Mouse (Mus musculus) limb, embryonic 10.5 days (tissue): ENCODE results near the gene Peli2. TPM values are rescaled to one million over a fixed set of nuclear protein-coding genes. Genes with fewer than 3 reads are reported as not detected.
"Not testable (repeated sequence)": the region's sequence is repeated elsewhere in the genome, so short reads cannot be mapped to it uniquely, and the experiment has no call there.

Experiments used
- DNase-seq: peaks from one replicate; pipeline ENCODE4 v3.0.0-alpha.2; 2017; ENCODE audit warnings: low spot score
- H3K27ac ChIP-seq: fragments of 300-500 bp; sonication (generic); 2 replicates; pipeline ENCODE4 v1.5.1; 2016; ENCODE audit warnings: mild to moderate bottlenecking
- H3K27me3 ChIP-seq: fragments of 300-500 bp; sonication (generic); 2 replicates; pipeline ENCODE4 v1.6.1; 2016; ENCODE audit warnings: low read depth, mild to moderate bottlenecking; ENCODE audit not compliant: poor library complexity, severe bottlenecking
- H3K36me3 ChIP-seq: fragments of 300-500 bp; sonication (generic); 2 replicates; pipeline ENCODE4 v1.6.1; 2016; ENCODE audit warnings: mild to moderate bottlenecking, moderate library complexity
- H3K4me1 ChIP-seq: fragments of 300-500 bp; sonication (generic); 2 replicates; pipeline ENCODE4 v1.6.1; 2016
- H3K4me3 ChIP-seq: fragments of 300-500 bp; sonication (generic); 2 replicates; pipeline ENCODE4 v1.5.1; 2016; ENCODE audit warnings: mild to moderate bottlenecking, moderate library complexity
- H3K9me3 ChIP-seq: fragments of 300-500 bp; sonication (generic); replicated peaks from 2 replicates; pipeline ENCODE4 v1.6.1; 2016; ENCODE audit warnings: mild to moderate bottlenecking
- WGBS: fragments of 180-500 bp; shearing (Covaris S2); methylation state at CpG from one replicate; pipeline ENCODE4 v1.1.7; 2016; 5-methylcytosine and 5-hydroxymethylcytosine counted together
- polyA plus RNA-seq: library from polyadenylated mRNA; unstranded; fragments of >200 nt; fragmentation: Nextera tagmentation; extraction: Ambion mirVana; gene quantifications from 2 replicates; pipeline ENCODE4 v1.2.1, GENCODE M21; 2016

Peli2 gene
- 5.4 and 7.3 TPM in 2 replicates for polyA plus RNA-seq

DNA sequence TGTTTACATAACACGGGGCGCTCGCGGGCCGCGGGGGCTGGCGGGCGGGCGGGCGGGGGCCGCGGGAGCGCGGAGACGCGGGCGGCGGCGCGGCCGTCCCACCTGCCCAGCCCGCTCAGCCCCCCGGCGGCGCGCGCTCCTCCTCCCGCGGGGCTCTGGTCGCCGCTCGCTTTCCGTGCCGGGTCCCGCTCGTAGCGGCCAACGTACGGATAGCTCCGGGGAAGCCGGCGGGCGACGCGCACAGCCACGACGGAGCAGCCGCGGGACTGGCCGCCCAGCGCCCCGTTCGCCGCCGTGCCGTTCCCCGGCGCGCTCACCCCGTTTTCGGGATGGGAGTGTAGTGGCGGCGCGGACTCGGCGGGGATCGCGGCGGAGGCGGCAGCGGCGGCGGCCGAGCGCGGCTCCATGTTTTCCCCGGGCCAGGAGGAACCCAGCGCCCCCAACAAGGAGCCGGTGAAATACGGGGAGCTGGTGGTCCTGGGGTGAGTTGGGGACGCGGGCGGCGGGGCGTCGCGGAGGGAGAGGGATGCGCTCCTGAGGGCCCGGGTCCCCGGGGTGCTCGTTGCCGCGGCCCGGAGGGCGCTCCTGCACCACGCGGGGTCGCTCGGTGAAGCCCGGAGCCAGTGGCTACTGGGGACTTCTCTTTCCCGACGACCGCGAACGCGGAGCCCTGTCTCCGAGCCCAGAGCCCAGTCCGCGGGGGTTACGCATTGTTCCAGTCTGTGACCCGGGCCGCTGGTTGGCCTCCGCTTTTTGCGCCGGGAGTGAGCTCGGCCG lies at the start of gene Peli2:
Gene Peli2, plus strand, starts transcription at position 72 of the 777 bp plus-strand sequence.
- peak within 1 kb of the TSS; percentile 94 for H3K27ac ChIP-seq
- H3K4me1 ChIP-seq = peaks cover 46% of the 10 kb centered on the region
- peak; percentile 83 for DNase-seq
- no peaks in the 10 kb centered on the region for H3K36me3 ChIP-seq
- peak within 1 kb of the TSS; percentile 91 for H3K4me3 ChIP-seq
- no peaks in the 10 kb centered on the region for H3K27me3 ChIP-seq
- H3K9me3 ChIP-seq = no peaks in the 10 kb centered on the region
- WGBS = 1% methylated on average over 110 of the region's 117 CpGs

GRCm38 (mm10) chr14:48072104-48072503 lies 48.5 kb upstream of the Peli2 start:
- Histone ChIP-seq H3K36me3 (no peaks in the 10 kb centered on the region), H3K9me3 (no peaks in the 10 kb centered on the region), H3K27me3 (no peaks in the 10 kb centered on the region), H3K4me3 (no peak overlapping the region), H3K4me1 (peaks cover 9% of the 10 kb centered on the region), H3K27ac (no peak overlapping the region)
- DNase-seq = no peak
- WGBS = 86% methylated on average over 4 of the region's 4 CpGs

DNA sequence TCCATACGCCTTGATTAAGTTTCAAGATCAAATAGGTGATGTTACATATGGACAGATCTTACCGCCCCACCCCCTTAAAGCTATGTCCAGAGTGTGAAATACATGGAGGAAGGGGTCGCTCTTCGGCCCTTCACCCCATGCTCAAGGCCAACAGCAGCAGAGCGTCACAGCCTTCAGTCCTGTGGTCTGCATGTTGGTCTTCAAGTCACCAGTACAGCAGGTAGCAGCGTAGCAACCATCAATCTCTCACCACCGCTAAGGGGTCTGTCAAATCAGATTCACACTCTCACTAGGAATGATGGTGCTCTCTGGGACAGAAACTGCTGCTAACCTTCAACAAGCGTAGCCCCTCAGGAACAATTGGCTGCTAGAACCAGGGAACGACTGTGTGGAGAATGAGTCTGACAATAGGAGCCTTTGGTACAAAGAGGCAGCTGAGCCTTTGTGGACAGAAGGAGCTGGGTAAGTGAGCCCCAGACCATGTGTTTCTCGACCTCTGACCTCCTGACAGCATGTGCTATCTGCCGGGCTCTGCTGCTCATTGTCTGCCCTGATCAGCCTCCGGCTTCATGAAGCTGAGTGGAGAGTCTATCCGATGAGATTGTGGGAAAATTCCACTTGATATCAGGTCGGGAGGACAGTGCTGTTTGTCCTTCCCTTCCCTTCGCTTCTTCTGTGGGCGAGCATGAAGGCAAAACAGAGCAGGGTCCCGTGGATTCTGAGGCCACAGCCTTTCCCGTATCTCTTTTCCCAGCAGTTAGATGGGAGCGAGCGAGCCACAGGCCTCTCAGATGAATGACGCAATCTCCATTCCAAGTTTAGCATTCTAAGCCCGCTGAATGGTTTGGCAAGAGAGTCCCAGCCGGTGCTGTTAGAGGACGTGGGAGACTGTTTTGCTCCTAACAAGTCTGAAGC lies 47.1 kb upstream of the Peli2 start:
- Histone ChIP-seq H3K9me3 (no peaks in the 10 kb centered on the region), H3K4me3 (no peak overlapping the region)
- 64% methylated on average over 24 of the region's 24 CpGs for WGBS

DNA sequence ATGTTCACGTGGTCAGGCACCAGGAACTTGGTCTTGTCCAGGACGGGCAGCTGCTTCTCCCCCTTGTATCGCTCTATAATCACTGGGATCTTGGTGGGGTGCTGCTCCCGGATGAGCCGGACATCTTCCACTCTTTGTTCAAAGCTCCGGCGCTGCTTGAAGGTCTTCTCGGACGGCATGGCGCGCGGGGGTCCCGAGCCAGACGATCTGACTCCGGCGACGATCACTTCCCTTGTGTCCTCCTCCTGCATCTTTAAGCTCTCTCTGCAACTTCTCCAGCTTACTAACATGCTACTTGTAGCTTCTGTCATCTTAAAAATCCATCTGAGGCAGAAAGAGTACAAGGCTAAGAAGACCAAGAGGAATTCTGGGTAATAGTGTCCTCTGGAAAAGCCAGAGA lies 41.0 kb upstream of the Peli2 start:
- not testable (repeated sequence) for DNase-seq, H3K9me3 ChIP-seq, H3K27me3 ChIP-seq, H3K4me3 ChIP-seq, H3K36me3 ChIP-seq, H3K27ac ChIP-seq
- H3K4me1 ChIP-seq = peaks cover 11% of the 10 kb centered on the region
- WGBS = 94% methylated on average over 17 of the region's 17 CpGs

More for the DNA sequence above, 47.1 kb upstream of the Peli2 start:
- Histone ChIP-seq H3K4me1 (peaks cover 9% of the 10 kb centered on the region), H3K27ac (no peak overlapping the region; the same call in 1 of the 2 replicates), H3K27me3 (no peaks in the 10 kb centered on the region), H3K36me3 (no peaks in the 10 kb centered on the region)
- peak; percentile 41 for DNase-seq

- H3K4me1 ChIP-seq = peaks cover 19% of the 10 kb centered on the region
- 36% methylated on average over 14 of the region's 14 CpGs for WGBS
- no peaks in the 10 kb centered on the region for H3K27me3 ChIP-seq
- H3K4me3 ChIP-seq = no peak overlapping the region
- H3K9me3 ChIP-seq = no peaks in the 10 kb centered on the region
- no peak overlapping the region for H3K27ac ChIP-seq
- DNase-seq = no peak
- no peaks in the 10 kb centered on the region for H3K36me3 ChIP-seq
Observed at GRCm38 (mm10) chr14:48083836-48084812, 36.5 kb upstream of the Peli2 start.

DNA sequence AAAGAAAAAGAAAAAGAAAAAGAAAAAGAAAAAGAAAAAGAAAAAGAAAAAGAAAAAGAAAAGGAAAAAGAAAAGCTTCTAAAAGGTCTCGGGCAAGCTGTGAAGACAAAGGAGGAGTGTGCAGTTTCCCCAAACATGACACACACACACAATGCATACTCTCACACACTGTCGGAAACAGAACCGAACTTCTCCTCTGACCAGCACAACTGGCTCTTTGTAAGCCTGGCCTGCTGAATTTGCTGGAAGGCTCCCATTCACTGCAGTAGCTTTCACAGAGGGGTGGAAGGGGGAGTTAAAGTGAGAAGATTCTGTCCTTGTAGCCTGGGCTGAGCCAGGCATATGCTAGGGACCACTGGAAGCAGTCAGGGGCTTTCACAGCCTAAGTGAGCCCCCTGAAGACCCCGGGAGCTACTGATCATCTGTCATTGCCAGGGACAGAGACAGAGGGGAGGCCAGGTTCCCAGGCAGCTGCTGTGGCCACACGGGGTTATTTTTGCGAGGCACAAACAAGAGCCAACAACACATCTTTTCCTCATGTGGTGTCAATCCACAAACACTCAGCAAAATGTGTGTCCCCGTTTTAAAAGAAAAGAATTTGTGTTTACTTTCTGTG lies 33.8 kb upstream of the Peli2 start:
- Histone ChIP-seq H3K4me1 (peaks cover 26% of the 10 kb centered on the region), H3K4me3 (no peak overlapping the region), H3K27me3 (no peaks in the 10 kb centered on the region), H3K9me3 (no peaks in the 10 kb centered on the region), H3K27ac (peak overlapping the region; percentile 63; the same call in 1 of the 2 replicates), H3K36me3 (no peaks in the 10 kb centered on the region)
- WGBS = 53% methylated on average over 7 of the region's 7 CpGs
- DNase-seq = no peak

DNA sequence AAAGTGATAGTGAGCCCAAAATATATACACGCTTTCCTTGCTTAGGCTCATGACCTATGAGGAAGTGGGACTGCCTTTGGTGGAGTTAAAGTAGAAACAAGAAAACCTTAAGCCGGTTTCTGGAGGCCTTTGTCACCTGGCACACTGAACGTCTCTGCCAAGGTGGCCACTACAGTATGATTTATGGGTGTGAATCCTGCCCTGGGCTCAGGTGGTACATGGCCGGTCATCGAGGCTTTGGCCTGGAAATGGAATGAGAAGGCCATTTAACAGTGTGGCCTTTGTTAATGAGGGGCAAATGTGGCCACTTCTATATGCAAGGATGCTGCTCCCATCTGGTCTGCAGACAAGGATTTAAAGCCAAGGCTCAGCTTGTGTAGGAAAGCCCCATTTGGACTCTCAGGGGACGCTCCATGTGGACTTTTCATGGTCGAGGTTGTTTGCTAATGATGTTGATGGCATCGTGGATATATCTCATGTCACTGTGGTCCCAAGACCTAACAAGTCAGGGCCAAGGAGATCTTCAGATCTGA lies 33.3 kb upstream of the Peli2 start:
- no peak for DNase-seq
- Histone ChIP-seq H3K9me3 (no peaks in the 10 kb centered on the region), H3K27ac (no peak overlapping the region), H3K4me3 (no peak overlapping the region), H3K4me1 (peaks cover 28% of the 10 kb centered on the region), H3K27me3 (no peaks in the 10 kb centered on the region), H3K36me3 (no peaks in the 10 kb centered on the region)
- WGBS = 66% methylated on average over 8 of the region's 8 CpGs

DNA sequence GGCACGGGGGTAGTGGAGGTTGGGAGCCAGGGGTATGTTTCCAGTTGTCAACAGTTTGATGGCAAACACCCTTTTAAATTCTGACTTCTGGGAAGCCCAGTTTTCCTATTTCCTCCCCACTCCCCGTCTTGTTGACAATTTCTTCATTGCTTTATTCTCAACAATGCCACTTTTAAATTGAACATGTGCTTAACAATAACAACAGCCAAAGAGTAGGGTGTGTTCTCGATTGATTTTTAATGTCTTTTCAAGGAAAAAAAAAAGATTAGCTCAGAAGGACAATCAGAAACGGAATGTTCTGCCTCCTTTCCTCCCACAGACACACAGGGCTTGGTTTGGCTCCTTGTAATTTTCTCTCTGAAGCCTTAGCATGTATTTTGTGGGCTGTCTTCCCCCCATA lies 30.2 kb upstream of the Peli2 start:
- no peak for DNase-seq
- WGBS = 74% methylated on average over 4 of the region's 4 CpGs
- H3K36me3 ChIP-seq = no peaks in the 10 kb centered on the region
- no peaks in the 10 kb centered on the region for H3K27me3 ChIP-seq
- no peaks in the 10 kb centered on the region for H3K9me3 ChIP-seq
- no peak overlapping the region for H3K4me3 ChIP-seq
- H3K27ac ChIP-seq = no peak overlapping the region
- H3K4me1 ChIP-seq = peaks cover 15% of the 10 kb centered on the region

DNA sequence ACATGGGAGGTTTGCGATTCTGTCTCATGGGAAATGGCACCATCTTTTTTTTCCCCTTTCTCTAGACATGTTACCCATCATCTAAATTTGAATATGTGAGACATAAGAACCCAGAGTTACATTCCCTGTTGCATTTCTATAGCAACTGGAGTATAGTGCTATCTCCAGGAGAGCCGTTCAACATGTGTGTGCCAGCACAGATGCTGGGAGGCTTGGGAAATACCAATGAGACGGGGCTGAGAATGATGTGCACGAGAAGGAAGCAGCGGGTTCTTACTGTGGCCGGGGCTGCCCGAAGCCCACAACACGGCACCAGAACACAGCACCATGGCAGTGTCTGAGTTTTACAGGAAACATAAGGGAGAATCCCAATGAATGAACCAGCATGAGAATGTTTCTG lies 29.5 kb upstream of the Peli2 start:
- peaks cover 15% of the 10 kb centered on the region for H3K4me1 ChIP-seq
- H3K27ac ChIP-seq = no peak overlapping the region
- no peaks in the 10 kb centered on the region for H3K36me3 ChIP-seq
- no peak overlapping the region for H3K4me3 ChIP-seq
- H3K27me3 ChIP-seq = no peaks in the 10 kb centered on the region
- 87% methylated on average over 8 of the region's 8 CpGs for WGBS
- no peak for DNase-seq
- H3K9me3 ChIP-seq = no peaks in the 10 kb centered on the region

DNA sequence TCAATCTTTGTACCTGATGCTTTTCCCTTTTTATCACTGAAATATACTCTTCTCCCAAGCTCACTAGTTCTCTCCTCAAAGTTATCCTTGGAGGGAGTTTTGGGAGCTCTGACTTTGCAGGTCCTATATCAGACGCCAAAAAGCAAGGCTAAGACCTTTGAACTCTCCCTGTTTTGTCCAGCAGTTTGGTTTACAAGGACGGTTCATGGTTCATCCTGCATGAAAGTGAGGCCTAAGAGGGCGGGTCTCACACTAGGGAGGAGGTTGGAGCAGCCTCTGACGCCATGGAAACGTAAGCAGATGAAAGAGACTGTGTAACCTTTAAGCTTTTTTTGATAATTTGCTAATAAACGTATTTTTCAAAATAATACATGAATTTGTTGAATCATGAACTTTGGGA lies 22.4 kb upstream of the Peli2 start:
- Histone ChIP-seq H3K27ac (no peak overlapping the region), H3K9me3 (no peaks in the 10 kb centered on the region), H3K27me3 (no peaks in the 10 kb centered on the region), H3K36me3 (no peaks in the 10 kb centered on the region), H3K4me1 (no peaks in the 10 kb centered on the region), H3K4me3 (no peak overlapping the region)
- no peak for DNase-seq
- 68% methylated on average over 6 of the region's 6 CpGs for WGBS

GRCm38 (mm10) chr14:48099354-48099753 lies 21.3 kb upstream of the Peli2 start:
- no peaks in the 10 kb centered on the region for H3K27me3 ChIP-seq
- H3K4me1 ChIP-seq = no peaks in the 10 kb centered on the region
- no peak overlapping the region for H3K27ac ChIP-seq
- H3K36me3 ChIP-seq = no peaks in the 10 kb centered on the region
- no peak overlapping the region for H3K4me3 ChIP-seq
- DNase-seq = no peak
- 75% methylated on average over 1 of the region's 1 CpGs for WGBS
- H3K9me3 ChIP-seq = no peaks in the 10 kb centered on the region

GRCm38 (mm10) chr14:48106453-48106852 lies 14.2 kb upstream of the Peli2 start:
- 88% methylated on average over 7 of the region's 7 CpGs for whole genome bisulfite sequencing
- Histone ChIP-seq H3K4me1 (no peaks in the 10 kb centered on the region), H3K36me3 (no peaks in the 10 kb centered on the region), H3K27me3 (no peaks in the 10 kb centered on the region), H3K9me3 (no peaks in the 10 kb centered on the region), H3K27ac (no peak overlapping the region), H3K4me3 (no peak overlapping the region)
- DNase-seq = no peak
